Mouse (Mus musculus) activated CD4-positive, CD25-positive, alpha-beta regulatory T cell (primary cell): ENCODE results near the gene Casq2. TPM values are rescaled to one million over a fixed set of nuclear protein-coding genes. Genes with fewer than 3 reads are reported as not detected.

ENCODE experiments used
- polyA plus RNA-seq, 2 experiments: library from polyadenylated mRNA; unstranded; fragments of 100-300 nt; shearing (Covaris generic); gene quantifications; one replicate each; pipeline ENCODE4 v1.2.1; 2017

Casq2 gene
- under 1 TPM in 1 of 2 experiments, not detected in 1; 0.06 TPM for polyA plus RNA-seq

DNA sequence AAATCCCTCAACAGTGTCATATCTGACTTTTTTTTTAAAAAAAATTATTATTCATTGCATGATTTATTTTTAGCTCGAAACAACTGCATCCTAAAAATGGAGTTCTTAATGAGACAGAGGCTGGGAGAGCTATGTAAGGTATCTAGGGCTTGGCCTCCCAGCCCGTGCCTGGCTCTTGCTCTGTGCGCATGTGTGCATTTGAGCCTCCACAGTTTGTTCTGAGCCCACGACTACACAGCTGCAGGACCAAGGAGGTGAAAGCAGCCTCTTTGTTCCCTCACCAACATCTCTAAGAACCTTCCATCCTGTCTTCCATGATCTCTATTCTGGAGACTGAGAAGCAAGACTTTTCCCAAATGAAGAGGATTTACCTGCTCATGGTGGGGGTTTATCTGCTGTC is at the start of gene Casq2:
Gene Casq2 (plus strand): TSS at position 133 of the 400 bp plus-strand sequence.

Other genes with a start within 250 kb of the Casq2 start
- gene Mab21l3, start 237.5 kb upstream of the Casq2 start, polyA plus RNA-seq, result under 1 TPM in 1 of 2 experiments, not detected in 1; 0.12 TPM
- 10 to 100 TPM; 12.3 to 20.9 TPM for gene Slc22a15, start 162.0 kb upstream of the Casq2 start, polyA plus RNA-seq
- not detected for gene Nhlh2, start 76.3 kb upstream of the Casq2 start, polyA plus RNA-seq
- under 1 TPM; 0.29 to 0.52 TPM for gene Vangl1, start 118.3 kb downstream of the Casq2 start, polyA plus RNA-seq